In genomic region chr17:67175836-67176235, GRCm38 (mm10) we compare ENCODE assay signal across 7 mouse cellular contexts.
A peak's percentile ranks its signal among the peaks of the same experiment; 100 is the strongest.
DNase-seq lines count a peak whose midpoint lies in the region.

No protein-coding gene starts in this region.

- DNase-seq in 3134 (ENCODE audit: extremely low read depth, insufficient read length, low spot score) (peak; percentile 64), 3T3-L1 (ENCODE audit: low read depth, low spot score) (peak; percentile 31)
- peak; percentile 78 to 80 for DNase-seq in cerebellum, postnatal 10 days
- peak; percentile 19 for DNase-seq in gastrocnemius, postnatal 14 days
- DNase-seq in kidney, postnatal 25 days, result peak; percentile 40 to 45
- DNase-seq in lung, postnatal 14 days, result peak; percentile 35
- DNase-seq in spleen, adult 12 weeks (ENCODE audit: low spot score), result no peak

- intact Hi-C loops in gastrocnemius, postnatal 14 days (cut with DNase I; ENCODE audit: low total_unique reads), result no loop called here
